Mouse (Mus musculus) erythroid progenitor cell, adult 5-6 weeks (primary cell): Measurements from ENCODE around the gene Mcemp1. TPM values are rescaled to one million over a fixed set of nuclear protein-coding genes. Genes with fewer than 3 reads are reported as not detected.

Experiments used
- ATAC-seq: replicated peaks from 2 replicates; pipeline ENCODE4 v1.8.0; 2016; ENCODE audit warnings: moderate number of reproducible peaks, mild to moderate bottlenecking, moderate TSS enrichment, inconsistent platforms; ENCODE audit not compliant: poor library complexity, low FRiP score, severe bottlenecking
- total RNA-seq, 2 experiments: library from RNA; stranded (forward) in 1 of 2; stranded (reverse) in 1 of 2; fragments of 150-400 nt in 1 of 2; fragments of 186-747, 209-891 nt in 1 of 2; gene quantifications; 2 replicates each; pipeline versions ENCODE4 v1.2.3 to v1.2.4; 2015 to 2017; ENCODE audit warnings: low replicate concordance in 2 of 2

The Mcemp1 gene
- 13.4 and 36.4 TPM in 2 replicates for total RNA-seq (2015; ENCODE audit: low replicate concordance)
- total RNA-seq (2017; ENCODE audit: low replicate concordance) = 4.1 and 11.6 TPM in 2 replicates

DNA sequence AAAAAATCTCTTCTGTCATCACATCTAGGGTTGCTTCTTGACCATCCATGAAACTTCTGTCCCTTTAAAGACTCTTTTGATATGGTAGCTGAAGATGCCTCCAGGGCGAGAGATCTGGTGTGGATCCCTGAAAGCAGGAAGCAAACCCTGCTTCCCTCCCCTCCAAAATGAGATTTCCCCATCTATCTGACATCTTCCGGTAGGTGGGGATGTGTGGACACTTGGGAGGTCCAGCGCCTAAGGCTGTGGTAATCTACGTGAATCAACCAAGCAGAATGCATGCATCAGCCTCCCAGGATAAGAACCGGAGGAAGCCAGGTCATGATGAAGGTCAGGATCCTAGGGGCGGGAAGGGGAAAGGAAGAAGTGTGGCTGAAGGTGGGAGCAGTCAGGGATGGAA, at the start of gene Mcemp1:
Mcemp1 (plus strand) TSS at position 248 of the 400 bp plus-strand sequence.
- no peak for ATAC-seq

DNA sequence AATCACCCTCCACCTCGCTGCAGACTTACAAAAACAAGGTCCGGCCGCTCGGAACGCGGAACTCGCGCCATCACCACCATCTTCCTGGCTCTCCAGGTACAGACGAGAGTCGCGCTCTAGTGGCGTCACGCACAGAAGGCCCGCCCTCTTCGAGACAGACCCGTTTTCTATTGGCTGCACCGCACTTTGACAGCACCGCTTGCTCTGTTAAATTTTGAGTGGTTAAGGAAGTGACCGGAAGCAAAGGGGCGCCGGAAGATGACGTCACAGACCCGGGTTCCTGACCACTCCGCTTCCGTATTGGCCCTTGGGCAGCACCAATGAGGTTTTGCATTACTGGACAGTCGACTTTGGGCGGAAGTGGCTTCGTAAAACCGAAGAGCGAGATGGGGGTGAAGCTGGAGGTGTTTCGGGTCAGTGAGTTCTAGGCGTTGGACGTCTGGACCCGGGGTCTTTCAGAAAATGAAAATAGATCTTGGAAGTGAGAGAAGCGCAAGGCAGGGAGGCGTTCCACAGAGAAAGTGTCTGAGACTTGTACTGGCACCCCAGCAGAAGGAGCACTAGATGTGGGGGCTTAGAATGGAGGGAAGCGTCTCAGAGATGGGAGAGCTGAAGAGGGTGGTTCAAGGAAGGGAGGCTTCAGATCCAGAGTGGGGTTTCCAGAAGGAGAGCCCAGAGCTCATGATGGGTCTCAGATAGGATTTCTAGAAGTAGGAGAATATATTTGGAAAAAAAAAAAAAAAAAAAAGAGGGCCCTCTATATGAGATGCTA, 44.2 kb upstream of the Mcemp1 start, which contains the start of the genes Xab2 and Pet100:
Xab2 (minus strand) TSS at position 118 of the 772 bp plus-strand sequence.
Pet100 (plus strand) TSS at position 350 of the 772 bp plus-strand sequence.
- peak; percentile 91 for ATAC-seq

DNA sequence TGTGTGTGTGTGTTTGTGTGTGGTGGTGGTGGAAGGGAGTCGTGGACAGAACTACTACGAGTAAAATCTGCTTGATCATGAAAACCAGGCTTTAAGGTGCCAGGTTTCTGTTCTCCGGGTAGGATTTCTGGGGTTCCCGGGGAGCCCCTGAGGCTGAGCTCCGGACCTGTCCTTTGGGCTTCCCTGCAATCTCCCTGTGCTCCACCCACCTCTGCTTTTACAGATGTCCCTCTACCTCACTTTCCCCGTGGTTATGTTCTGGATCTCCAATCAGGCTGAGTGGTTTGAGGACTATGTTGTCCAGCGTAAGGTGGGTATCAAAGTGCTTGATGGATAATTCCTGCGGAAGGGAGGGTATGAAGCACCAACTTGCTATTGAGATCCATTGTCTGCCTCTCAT, 43.4 kb upstream of the Mcemp1 start:
- ATAC-seq = no peak

DNA sequence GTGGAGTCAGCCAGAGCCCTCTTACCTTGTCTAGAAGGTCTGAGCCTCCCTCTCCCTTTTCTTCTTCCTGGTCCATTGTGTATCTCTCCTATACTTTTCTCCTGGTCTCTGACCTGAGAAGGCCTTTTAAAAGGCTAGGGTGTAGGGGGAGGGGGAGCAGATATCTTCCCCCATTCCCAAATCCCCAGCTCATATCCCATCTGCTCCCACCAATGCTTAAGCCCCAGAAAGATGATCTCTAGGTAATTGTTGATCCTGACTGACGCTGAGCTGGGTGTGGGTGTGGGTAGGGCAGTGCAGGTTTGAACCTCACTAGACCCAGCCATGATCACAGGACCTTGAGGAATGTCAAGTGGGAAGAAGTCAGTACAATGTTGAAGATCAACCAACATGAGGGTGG, 40.1 kb upstream of the Mcemp1 start, which contains the start of gene Pcp2:
Pcp2 (minus strand) TSS at position 101 of the 400 bp plus-strand sequence.
- ATAC-seq = no peak

DNA sequence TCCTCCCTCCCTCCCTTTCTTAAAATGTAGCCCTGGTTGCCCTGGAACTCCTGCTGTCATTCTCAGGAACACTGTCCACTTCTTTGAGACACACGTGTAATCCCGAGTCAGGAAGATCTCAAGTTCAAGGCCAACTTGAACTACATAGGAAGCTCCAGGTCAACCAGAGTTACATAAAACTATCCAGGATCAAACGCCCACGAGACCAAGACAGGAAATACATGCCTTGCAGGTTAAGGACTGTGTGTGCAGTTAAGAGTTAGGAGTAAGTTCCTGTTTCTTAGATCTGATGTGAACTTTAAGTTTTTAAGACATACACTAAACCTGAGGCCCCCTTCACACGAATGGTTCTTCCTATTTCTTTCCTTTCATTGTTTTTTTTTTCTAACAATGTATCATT, 38.6 kb upstream of the Mcemp1 start:
- no peak for ATAC-seq

DNA sequence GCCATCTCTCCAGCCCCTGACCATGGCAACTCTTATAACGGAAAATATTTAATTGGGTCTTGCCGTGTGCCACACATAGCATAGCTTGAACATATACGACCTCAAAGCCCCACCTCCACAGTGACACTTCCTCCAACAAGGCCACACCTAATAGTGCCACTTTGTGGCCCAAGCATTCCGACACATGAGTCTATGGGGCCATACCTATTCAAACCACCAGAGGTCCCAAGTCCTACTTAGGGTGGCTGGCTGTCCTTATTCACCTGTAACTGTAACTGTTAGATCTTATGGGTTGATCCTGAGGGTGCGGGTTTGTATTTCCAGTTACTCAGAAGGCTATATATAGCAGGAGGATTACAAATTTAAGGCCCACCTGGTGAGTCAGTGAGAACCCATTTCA, 37.5 kb upstream of the Mcemp1 start:
- no peak for ATAC-seq

DNA sequence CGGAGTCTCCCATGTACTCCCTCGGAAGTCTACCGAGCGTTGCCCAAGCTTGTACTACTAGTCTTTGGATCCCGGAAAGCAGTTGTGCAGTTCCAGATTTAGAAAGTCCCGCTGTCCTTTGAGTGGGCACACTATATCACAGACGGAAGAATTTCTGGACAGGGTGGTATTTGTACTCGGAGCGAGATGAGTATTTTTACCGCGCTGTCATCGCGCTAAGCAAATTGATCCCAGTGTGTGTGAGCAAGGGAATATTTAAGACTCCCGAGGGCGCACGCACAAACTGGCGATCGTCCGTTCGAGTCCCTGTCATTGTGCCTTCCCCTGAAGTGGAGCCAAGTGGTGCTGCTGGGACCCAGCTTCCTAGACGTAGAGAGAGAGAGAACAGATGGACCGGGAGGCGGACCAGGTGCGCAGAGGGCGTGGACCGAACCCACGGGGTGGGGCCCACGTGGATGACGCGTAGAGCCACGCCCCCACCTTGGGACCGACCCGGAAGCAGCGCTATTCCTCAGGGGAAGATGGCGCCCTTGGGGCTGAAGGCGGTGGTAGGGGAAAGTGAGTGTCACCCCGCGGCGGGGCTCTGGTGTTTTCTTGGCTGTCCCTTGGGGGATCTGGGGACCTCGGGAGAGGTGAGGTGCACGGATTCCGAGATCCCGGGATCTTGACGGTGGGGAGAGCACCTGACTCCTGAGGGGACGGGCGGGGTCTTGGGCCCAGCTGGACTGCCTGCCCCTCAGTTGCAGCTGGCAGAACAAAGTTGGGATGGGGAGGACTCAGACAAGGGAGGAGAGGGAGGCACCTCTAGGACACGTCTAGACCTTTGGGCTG, 34.7 kb upstream of the Mcemp1 start, which contains the start of gene Stxbp2:
Stxbp2 (plus strand) TSS at position 309 of the 831 bp plus-strand sequence.
- ATAC-seq = peak; percentile 97

DNA sequence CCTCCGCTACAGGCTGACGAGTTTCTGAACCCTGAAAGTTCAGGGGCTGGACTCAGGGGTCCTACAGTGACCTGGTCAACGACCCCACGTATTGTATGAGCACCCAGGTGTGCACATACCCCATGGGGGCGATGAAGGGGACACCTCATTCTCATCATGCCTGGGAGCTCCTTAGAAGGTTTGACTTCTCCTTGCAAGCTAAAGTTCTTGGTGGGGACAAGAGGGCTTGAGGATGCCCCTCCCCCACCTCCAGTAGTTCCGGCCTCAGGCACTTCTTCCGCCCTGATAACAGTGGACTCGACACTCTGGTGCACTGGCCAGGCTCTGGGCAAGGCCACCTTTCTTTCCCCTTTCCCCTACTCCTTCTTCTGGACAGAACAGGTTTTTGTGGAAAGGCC, 34.1 kb upstream of the Mcemp1 start:
- no peak for ATAC-seq

DNA sequence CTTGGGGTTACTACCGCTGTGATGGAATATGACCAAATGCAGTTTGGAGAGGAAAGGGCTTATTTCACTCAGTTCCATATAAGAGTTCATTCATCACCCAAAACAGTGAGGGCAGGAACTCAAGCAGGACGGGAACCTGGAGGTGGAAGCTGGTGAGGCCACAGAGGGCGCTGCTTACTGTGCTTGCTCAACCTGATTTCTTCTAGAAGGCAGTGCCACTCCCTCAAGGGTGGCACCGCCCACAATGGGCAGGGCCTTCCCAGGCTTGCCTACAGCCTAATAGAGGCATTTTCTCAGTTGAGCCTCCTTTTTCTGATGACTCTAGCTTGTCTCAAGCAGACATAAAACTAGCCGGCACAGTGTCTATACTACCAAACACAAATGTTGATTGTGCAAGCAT, 19.8 kb upstream of the Mcemp1 start:
- ATAC-seq = peak; percentile 81

DNA sequence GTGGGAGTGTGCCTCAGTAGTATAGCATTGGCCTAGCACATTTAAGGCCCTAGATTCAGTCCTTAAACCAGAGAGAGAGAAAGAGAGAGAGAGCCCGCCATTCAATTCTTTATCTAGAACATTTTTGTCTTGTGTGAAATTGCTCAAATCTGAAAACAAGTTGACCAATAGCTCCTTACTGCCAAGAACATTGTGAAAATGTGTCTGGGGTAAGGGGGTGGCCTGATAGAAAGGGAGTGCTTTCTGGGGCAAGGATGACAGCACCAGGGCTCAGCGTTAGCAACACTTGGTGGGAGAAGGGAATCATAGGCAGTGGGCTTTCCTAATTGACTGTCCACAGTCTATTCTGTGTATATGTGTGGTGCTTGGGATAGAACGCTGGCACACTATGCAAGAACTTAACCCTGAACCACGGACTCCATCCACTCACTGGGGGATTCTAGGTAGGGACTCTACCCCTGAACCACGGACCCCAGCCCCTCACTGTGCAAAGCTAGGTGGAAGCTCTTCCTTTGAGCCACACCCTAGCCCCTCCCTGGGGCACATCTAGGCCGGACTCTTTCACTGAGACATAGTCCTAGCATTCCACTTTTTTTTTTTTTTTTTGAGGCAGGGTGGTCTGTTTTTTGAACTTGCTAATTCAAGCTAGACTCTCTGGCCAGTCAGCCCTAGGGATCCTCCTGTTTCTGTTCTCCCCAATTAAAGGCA, 18.6 kb upstream of the Mcemp1 start:
- no peak for ATAC-seq

DNA sequence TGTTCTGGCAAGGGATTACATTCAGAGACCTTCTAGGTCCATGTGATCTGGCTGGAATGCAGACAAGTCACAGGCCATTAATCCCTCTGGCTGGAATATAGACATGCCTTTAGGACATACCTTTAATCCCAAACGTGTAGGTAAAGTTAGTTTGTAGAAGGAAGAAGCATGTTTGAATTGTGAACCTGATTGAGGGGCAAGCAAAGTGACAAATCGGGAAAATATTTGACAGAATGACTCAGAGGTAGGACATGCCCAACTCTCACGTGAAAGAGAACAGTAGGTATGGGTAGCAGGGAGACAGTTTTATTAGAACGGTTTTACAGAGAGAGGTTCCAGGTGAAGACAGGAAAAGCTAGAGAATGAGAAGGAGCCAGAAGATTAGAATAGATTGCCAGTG, 18.0 kb upstream of the Mcemp1 start:
- no peak for ATAC-seq

DNA sequence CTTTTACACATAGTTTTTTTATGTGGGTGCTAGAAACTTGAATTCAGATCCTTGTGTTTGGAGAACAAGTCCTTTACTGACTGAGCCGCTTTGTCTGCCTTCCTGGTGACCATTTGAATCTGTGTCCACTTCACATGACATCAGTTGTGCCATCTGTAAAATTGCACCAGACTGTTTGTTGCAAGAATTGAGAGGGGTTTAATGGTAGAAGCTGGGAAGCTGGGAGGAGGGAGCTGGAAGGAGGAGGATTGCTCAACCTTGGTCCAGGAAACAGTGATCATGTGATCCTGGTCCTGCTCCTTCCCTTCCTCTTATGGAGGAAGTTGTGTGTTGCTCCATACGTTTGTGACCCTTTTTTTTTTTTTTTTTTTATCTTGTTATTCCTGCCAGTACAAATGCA, 17.3 kb upstream of the Mcemp1 start:
- ATAC-seq = no peak

DNA sequence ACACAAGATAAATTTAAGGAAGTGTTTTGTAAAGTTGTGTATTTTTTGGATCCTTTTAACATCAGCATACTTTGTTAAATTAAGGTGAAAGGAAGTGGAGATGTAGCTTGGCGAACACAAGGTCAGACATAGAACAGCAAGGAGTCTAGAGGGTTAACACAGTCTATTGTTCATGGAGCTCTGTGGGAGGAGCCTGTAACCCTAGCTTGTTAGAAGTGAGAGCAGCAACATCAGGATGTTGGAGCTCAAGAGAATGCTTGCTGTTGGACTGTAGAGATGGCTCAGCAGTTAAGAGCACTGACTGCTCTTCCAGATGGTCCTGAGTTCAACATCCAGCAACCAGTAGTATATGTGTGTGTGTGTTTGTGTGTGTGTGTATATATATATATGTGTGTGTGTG, 16.6 kb upstream of the Mcemp1 start:
- ATAC-seq = no peak

DNA sequence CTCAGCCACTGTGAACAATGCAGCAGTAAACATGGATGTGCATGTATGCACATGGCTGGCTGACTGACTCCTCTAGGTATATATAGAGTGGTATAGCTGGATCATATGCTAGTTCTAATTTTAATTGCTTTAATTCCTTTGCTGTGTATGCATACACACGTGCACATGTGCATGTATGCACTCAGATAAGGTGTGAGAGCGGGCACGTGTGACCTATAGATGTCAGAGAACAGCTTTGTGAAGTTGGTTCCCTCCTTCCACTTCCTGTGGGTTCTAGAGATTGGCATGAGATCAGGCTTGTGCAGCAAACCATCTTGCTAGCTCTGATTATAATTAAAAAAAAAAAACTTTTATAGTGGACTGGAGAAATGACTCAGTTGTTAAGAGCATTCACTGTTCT, 12.7 kb upstream of the Mcemp1 start:
- ATAC-seq = no peak

DNA sequence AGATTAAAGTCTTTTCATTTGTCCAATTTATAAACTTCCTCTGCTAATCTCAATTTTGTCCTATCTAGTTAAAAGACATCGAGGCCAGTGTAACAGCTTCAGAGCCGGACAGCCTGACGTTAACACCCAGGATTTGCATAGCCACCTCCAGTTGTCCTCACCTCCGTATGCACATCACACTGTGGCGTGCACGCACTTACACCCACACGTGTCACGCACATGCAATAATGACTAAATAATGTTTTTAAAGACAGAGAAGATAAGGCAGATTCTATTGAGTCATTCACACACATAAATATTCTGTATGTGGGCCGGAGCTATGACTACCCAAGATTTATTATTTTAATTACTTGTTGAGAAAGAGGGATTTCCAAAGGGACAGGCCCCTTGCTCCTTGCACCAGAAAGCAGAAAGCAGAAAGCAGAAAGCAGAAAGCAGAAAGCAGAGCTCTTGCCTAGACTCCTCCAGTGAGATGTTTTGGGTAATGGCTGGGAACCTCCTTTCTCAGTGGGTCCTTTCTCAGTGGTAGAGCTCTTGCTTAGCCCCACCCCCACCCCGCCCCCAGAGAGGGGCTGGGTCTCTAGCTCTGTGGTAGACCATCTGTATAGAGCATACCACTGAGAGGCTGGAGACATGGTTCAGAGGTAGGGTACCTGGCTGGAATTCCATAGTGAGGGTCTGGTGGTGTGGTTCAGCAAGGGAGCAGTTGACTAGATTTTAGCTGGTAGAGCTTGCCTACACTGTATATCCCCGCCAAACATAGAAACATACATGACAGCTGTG, 10.6 kb upstream of the Mcemp1 start:
- ATAC-seq = no peak

DNA sequence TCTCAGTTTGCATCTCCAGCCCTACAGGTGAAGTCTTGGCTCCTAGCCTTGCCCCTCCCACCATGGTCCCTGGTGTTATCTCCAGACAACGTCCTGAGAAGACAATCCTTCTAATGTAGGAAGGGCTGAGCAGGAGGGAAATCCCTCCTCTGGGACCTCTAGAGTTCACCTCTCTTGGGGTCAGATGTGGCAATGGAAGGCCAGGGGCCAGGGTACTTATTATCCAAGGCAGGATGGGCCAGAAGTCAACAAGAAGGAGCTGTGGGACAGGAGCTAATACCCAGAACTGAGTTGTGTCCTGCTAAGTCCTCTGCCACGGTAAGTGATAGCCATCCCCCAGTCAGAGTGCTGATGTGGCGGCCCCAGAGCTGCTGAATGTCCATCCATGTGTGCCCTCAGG, 10.0 kb upstream of the Mcemp1 start, which contains the start of gene Retn:
Retn (plus strand) TSS at position 245 of the 400 bp plus-strand sequence.
- no peak for ATAC-seq

DNA sequence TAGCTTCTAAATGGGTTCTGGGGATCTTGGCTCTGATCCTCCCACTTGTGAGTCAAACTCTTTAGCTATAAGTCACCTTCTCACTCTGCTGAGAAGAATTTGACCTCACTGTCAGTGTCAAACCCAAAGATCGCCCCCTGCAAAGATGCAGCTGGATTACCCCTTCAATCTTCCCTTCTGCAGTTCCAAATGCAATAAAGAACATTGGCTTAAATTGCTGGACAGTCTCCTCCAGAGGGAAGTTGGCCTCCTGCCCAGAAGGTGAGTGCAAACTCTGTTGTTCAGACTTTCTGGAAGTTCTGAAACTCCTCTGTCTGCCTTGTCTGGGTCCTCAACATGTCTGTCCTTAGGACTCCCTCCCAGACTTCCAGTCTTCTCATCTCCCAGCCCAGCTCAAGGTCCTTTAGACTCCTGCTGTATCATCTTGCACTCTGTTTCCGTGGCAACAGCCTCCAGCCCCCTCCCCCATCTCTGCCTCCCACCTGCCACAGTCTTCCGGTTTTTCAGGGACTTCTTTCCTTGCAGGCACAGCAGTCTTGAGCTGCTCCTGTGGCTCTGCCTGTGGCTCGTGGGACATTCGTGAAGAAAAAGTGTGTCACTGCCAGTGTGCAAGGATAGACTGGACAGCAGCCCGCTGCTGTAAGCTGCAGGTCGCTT, 8.7 kb upstream of the Mcemp1 start:
- ATAC-seq = no peak

DNA sequence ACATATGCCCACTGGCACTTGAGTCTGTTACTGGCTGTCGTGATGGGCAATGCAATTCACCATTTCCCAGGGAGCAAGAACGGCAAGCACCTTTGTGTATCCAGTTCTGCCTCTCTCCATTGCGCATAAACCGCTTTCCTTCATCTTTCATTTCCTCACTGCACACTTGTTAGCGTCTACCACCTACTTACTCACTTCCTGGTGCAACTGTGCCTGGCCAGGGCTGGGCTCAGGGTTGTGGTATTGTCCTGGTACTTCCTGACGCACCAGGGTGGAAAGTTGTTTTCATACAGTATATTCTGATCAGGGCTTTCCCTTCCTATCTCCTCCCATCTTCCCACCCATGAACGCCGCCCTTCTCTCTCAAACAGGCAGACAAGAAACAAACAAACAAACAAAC, 4.7 kb upstream of the Mcemp1 start:
- ATAC-seq = no peak

DNA sequence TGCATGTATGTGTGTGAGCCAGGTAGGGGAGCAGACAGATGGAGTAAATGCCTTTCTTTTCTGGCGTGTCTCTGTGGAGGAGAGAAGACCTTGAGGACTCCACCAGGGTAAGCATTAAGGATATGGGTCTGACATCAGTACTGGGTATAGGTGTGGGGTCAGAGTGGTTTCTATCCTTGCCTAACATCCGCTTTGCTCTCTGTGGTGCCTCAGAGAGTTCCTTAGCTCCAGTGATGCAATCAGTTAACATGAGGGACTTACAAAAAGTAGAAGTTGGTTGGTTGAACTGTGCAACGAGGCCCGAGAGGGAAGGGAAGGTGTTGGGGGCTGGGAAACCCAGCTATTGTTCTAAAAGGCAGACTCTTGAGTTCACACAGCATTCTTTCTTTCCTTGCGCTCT, 1.1 kb upstream of the Mcemp1 start:
- no peak for ATAC-seq
